Mouse (Mus musculus) heart, postnatal 0 days (tissue): ENCODE measurements around the gene Tbx21. TPM values are rescaled to one million over a fixed set of nuclear protein-coding genes. Genes with fewer than 3 reads are reported as not detected.

Experiments
- ATAC-seq: fragments of 200-750 bp; cut with Nextera tagmentation; 2 replicates; pipeline ENCODE4 v1.8.0; 2017; ENCODE audit warnings: low read depth, moderate number of reproducible peaks, moderate library complexity; ENCODE audit not compliant: insufficient read depth
- DNase-seq: peaks from one replicate; pipeline ENCODE4 v3.0.0-alpha.2; 2016; ENCODE audit warnings: low spot score
- H3K27ac ChIP-seq: fragments of 300-500 bp; sonication (generic); 2 replicates; pipeline ENCODE4 v1.5.1; 2014; ENCODE audit warnings: low read depth, mild to moderate bottlenecking
- H3K27me3 ChIP-seq: fragments of 300-500 bp; sonication (generic); 2 replicates; pipeline ENCODE4 v1.6.1; 2014; ENCODE audit warnings: low read length, mixed read lengths; ENCODE audit not compliant: control insufficient read depth, insufficient read depth
- H3K36me3 ChIP-seq: fragments of 300-500 bp; sonication (generic); replicated peaks from 2 replicates; pipeline ENCODE4 v1.6.1; 2014; ENCODE audit warnings: low read length, mixed read lengths; ENCODE audit not compliant: control insufficient read depth, insufficient read depth
- H3K4me1 ChIP-seq: fragments of 300-500 bp; sonication (generic); 2 replicates; pipeline ENCODE4 v1.6.1; 2014; ENCODE audit warnings: antibody characterized with exemption; ENCODE audit not compliant: control insufficient read depth, insufficient read depth
- H3K4me2 ChIP-seq: fragments of 300-500 bp; sonication (generic); 2 replicates; pipeline ENCODE4 v1.6.1; 2014; ENCODE audit warnings: low read depth, mild to moderate bottlenecking, low read length, moderate library complexity
- H3K4me3 ChIP-seq: fragments of 300-500 bp; sonication (generic); 2 replicates; pipeline ENCODE4 v1.5.1; 2014; ENCODE audit warnings: low read depth, low read length
- H3K9ac ChIP-seq: fragments of 300-500 bp; sonication (generic); replicated peaks from 2 replicates; pipeline ENCODE4 v1.6.1; 2014; ENCODE audit warnings: low read depth, low read length, mixed read lengths
- H3K9me3 ChIP-seq: fragments of 300-500 bp; sonication (generic); replicated peaks from 2 replicates; pipeline ENCODE4 v1.6.1; 2016; ENCODE audit warnings: low read length; ENCODE audit not compliant: control insufficient read depth
- CTCF ChIP-seq: IDR thresholded peaks from 2 replicates; pipeline ENCODE4 v1.5.1; 2016; ENCODE audit warnings: antibody characterized with exemption, control low read depth, low read depth
- EP300 ChIP-seq: IDR thresholded peaks from 2 replicates; pipeline ENCODE4 v1.6.1; 2016; ENCODE audit warnings: antibody characterized with exemption, low read depth
- WGBS: fragments of 180-500 bp; shearing (Covaris S2); extraction: QIAGEN DNeasy Blood & Tissue Kit; methylation state at CpG from one replicate; pipeline ENCODE4 v1.1.7; 2014; 5-methylcytosine and 5-hydroxymethylcytosine counted together
- polyA plus RNA-seq: library from polyadenylated mRNA; unstranded; fragments of >200 nt; fragmentation: Nextera tagmentation; extraction: Ambion mirVana; gene quantifications from 2 replicates; pipeline ENCODE4 v1.2.1, GENCODE M21; 2015
- total RNA-seq: library from RNA; depleted of rRNA; stranded (reverse); fragments of >200 nt; gene quantifications from 2 replicates; pipeline ENCODE4 v1.2.3, GENCODE M21; 2014; ENCODE audit warnings: low replicate concordance

The Tbx21 gene
- total and polyA plus RNA-seq, 2 experiments from 2014 or later = not detected

- no peaks in the 10 kb centered on the region for H3K36me3 ChIP-seq
- peaks cover 5% of the 10 kb centered on the region; the same call in 1 of the 2 replicates for H3K4me1 ChIP-seq
- ATAC-seq (no peak), DNase-seq (no peak)
- WGBS = 5% methylated on average over 11 of the region's 11 CpGs
- peaks cover 74% of the 10 kb centered on the region for H3K27me3 ChIP-seq
- no peak overlapping the region for H3K27ac ChIP-seq
- no peak overlapping the region for H3K9ac ChIP-seq
- TF ChIP-seq EP300 (no peak), CTCF (no peak)
- H3K9me3 ChIP-seq = no peaks in the 10 kb centered on the region
- no peak overlapping the region for H3K4me3 ChIP-seq
- peak overlapping the region; percentile 73 for H3K4me2 ChIP-seq
Measured at GRCm38 (mm10) chr11:97115797-97116196, 666 bp upstream of the Tbx21 start.

GRCm38 (mm10) chr11:97112519-97113125 lies 2.5 kb downstream of the Tbx21 start:
- Histone ChIP-seq H3K27me3 (peaks cover 55% of the 10 kb centered on the region), H3K4me1 (peaks cover 5% of the 10 kb centered on the region; the same call in 1 of the 2 replicates), H3K9me3 (no peaks in the 10 kb centered on the region), H3K9ac (no peak overlapping the region), H3K27ac (no peak overlapping the region), H3K4me2 (no peak overlapping the region), H3K4me3 (no peak overlapping the region), H3K36me3 (no peaks in the 10 kb centered on the region)
- ATAC-seq = no peak
- DNase-seq = no peak
- WGBS = 84% methylated on average over 9 of the region's 9 CpGs
- TF ChIP-seq CTCF = no peak

GRCm38 (mm10) chr11:97108976-97109375 lies 6.2 kb downstream of the Tbx21 start:
- Histone ChIP-seq H3K9ac (no peak overlapping the region), H3K4me2 (no peak overlapping the region), H3K27ac (no peak overlapping the region), H3K27me3 (peaks cover 18% of the 10 kb centered on the region), H3K4me3 (no peak overlapping the region), H3K36me3 (no peaks in the 10 kb centered on the region), H3K4me1 (no peaks in the 10 kb centered on the region), H3K9me3 (no peaks in the 10 kb centered on the region)
- ATAC-seq (no peak), DNase-seq (no peak)
- WGBS = 78% methylated on average over 16 of the region's 16 CpGs
- TF ChIP-seq CTCF (no peak), EP300 (no peak)

GRCm38 (mm10) chr11:97104091-97104483 lies 11.0 kb downstream of the Tbx21 start:
- H3K9ac ChIP-seq = no peak overlapping the region
- H3K27ac ChIP-seq = no peak overlapping the region
- no peak overlapping the region for H3K4me2 ChIP-seq
- H3K27me3 ChIP-seq = peaks cover 20% of the 10 kb centered on the region
- H3K4me3 ChIP-seq = no peak overlapping the region
- ATAC-seq = no peak
- TF ChIP-seq EP300 (no peak), CTCF (no peak)
- 89% methylated on average over 9 of the region's 9 CpGs for WGBS
- H3K36me3 ChIP-seq = no peaks in the 10 kb centered on the region
- H3K9me3 ChIP-seq = no peaks in the 10 kb centered on the region
- H3K4me1 ChIP-seq = no peaks in the 10 kb centered on the region
- no peak for DNase-seq

GRCm38 (mm10) chr11:97103163-97104090 lies 11.7 kb downstream of the Tbx21 start:
- DNase-seq = no peak
- Histone ChIP-seq H3K4me1 (no peaks in the 10 kb centered on the region), H3K9me3 (no peaks in the 10 kb centered on the region), H3K27ac (no peak overlapping the region), H3K27me3 (peaks cover 27% of the 10 kb centered on the region), H3K9ac (no peak overlapping the region), H3K4me2 (no peak overlapping the region), H3K36me3 (no peaks in the 10 kb centered on the region), H3K4me3 (no peak overlapping the region)
- no peak for ATAC-seq
- TF ChIP-seq EP300 (no peak), CTCF (no peak)
- 80% methylated on average over 10 of the region's 10 CpGs for WGBS
